Mouse (Mus musculus) cerebellum, postnatal 10 days (tissue): ENCODE results near the gene Tbx3.
A peak's percentile ranks its signal among the peaks of the same experiment; 100 is the strongest.

Source experiments
- DNase-seq, 2 experiments: peaks; one replicate each; pipeline ENCODE4 v3.0.0; 2021; ENCODE audit warnings: mixed read lengths in 2 of 2

The Tbx3 gene

GRCm38 (mm10) chr5:119670566-119671108 is at the start of gene Tbx3:
Tbx3 (plus strand) TSS chr5:119670669.
- peak; percentile 82 to 87 for DNase-seq

DNA sequence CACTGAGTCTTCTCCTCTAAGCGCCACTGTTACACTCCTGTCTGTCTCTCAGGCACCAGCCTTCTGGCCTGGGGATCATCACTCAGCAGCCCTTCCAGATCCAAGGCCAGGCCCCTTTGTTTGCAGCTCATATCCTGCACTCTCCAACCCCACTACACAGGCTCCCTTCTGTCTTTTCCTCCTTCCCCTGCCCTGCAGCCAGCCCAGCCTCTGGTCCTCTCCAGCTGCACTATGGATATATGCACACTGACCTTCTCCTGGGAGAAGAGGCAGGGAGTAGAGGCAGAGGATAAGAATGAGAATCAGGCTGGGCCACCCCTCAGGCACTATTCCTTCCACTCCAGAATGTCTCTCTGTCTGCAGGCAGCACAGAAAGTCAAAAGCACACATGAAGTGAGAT is 48.4 kb upstream of the Tbx3 start:
- DNase-seq: no peak

DNA sequence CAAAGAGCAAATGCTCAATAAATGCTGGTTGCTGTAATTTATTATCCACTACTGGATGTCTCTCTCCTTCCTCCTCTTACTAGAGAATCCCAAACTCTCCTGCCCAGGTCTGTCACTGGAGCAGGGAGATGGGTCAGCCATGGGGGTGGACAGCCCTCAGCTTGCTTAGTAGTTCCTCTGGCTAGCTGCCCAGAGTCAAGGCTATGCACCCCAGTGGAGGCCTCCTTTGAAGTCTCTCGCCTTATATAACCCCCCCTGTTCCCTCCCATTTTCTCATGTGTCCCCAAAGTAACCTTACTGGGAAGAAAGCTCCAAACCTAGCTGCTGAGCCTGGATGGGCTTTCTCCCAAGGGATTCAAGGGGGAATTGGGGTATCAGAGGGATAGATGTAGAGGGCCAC is 45.9 kb upstream of the Tbx3 start:
- DNase-seq: peak in 1 of 2 experiments; percentile 16

GRCm38 (mm10) chr5:119625603-119626002 is 44.9 kb upstream of the Tbx3 start:
- DNase-seq: peak in 1 of 2 experiments; percentile 19

DNA sequence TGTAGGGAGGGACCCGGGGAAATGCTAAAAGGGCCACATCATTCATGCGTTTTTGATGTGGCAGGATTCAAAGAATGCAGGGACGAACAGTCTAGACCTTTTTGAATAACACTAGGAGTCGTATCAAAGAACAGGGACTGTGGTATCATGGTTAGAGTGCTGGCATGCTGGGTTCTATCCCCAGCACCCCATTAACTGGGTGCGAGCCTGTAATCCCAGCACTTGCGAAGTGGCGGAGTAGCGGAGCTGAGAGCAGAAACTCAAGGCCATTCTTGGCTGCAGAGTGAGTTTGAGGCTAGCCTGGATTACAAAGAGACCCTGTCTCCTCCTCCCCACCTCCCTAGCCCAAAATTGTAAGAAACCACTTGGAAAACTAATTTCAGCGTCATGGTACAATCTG is 44.3 kb upstream of the Tbx3 start:
- DNase-seq: no peak

- DNase-seq: peak; percentile 70 to 75
Measured at GRCm38 (mm10) chr5:119626662-119627061, 43.8 kb upstream of the Tbx3 start.

- DNase-seq: no peak
Measured at GRCm38 (mm10) chr5:119628100-119628499, 42.4 kb upstream of the Tbx3 start.

- no peak for DNase-seq
Measured at GRCm38 (mm10) chr5:119628746-119629327, 41.6 kb upstream of the Tbx3 start.

DNA sequence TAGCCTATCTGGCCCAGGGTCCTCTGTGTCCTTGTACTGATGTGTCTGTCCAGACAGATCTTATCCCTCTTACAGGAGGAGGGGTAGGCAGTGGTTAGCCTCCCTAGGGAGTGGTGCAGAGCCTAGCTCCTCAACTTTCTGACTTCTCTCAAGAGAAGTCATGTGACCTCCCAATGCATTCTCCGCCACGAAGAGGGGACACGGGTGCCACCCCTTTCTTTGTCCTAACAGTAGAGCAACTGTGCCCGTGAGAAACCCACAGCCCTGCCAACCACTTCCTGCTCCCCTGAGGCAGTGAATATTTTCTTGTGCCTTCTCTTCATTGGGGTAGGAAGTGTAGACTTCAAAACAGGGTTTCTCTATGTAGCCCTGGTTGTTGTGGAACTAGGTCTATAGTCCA is 36.9 kb upstream of the Tbx3 start:
- no peak for DNase-seq

DNA sequence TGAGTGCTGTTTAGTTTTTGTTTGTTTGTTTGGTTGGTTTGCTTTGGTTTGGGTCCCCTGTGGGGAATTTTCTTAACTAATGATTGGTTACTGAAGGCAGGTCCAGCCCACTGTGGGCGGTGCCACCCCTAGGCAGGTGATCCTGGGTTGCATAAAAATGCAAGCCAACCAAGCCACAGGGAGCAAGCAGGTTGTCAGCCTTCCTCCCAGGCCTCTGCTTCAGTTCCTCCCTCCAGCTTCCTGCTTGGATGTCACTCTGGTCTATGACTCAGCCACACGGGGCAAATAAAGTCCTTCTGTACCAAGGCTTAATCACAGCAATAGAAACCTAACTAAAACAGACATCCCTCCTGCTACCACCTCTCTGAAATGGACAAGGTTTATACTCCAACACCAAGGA is 35.6 kb upstream of the Tbx3 start:
- DNase-seq: no peak

- DNase-seq: no peak
Measured at GRCm38 (mm10) chr5:119638300-119638699, 32.2 kb upstream of the Tbx3 start.

- DNase-seq: peak; percentile 50 to 64
Measured at GRCm38 (mm10) chr5:119641094-119641493, 29.4 kb upstream of the Tbx3 start.

- DNase-seq: no peak
Measured at GRCm38 (mm10) chr5:119641714-119642113, 28.8 kb upstream of the Tbx3 start.

DNA sequence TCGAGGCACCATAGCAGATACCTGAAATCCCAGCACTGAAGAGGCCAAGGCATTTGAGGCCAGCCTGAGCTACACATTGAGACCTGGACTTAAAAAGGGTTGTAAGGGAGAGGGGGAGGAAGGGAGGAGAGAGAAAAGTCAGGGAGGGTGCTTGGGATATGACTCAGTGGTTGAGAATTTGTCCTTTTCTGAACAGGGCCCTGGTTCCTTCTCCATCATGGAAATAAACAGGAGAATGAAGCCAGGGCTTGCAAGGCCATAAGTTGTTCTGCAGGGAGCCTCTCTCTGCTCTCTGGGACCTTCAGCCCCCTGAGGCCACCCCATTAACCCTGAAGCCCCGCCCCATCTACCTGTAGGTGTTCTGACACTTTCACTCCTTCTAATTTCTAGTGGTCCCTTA is 23.5 kb upstream of the Tbx3 start:
- no peak for DNase-seq

DNA sequence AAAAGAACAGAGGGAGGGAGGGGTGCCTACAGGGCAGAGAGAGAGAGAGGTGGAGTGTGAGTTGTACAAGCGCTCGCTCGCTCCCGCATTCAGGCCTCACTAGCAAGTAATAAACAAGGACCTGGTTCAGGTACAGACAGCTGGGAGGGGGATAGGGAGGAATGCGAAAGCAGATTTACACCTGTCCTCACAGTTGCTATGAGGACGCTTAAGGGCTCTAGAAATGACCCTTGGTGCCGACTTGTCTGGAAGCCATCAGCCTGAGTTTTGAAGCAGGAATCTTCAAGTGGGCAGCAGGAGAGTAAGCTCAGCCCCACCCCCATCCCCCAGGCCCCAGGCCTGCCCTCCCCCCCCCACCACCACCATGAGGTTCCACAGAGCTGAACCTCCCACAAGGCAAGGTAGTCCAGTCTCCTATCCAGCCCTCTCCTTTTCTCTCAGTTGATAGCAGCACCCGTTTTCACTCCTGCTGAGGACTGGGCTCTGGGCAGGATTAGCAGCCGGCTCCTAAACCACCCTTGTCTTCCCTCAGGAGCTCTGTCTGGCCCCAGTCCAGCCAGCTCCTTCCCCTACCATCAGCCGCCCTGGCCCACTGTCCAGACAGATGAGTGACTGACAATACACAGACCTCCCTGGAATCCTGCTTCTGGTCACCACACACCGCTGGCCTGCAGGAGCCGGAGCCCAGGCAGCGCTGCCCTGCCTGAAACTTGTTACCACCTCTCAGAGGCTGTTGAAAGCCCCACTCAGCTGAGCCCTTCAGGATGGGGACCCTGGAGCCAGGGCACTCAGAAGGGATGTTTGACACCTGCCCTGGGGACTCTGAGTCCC is 19.1 kb upstream of the Tbx3 start:
- no peak for DNase-seq

- DNase-seq: no peak
Measured at GRCm38 (mm10) chr5:119656354-119656753, 14.1 kb upstream of the Tbx3 start.

GRCm38 (mm10) chr5:119656856-119657255 is 13.6 kb upstream of the Tbx3 start:
- peak in 1 of 2 experiments; percentile 24 for DNase-seq

DNA sequence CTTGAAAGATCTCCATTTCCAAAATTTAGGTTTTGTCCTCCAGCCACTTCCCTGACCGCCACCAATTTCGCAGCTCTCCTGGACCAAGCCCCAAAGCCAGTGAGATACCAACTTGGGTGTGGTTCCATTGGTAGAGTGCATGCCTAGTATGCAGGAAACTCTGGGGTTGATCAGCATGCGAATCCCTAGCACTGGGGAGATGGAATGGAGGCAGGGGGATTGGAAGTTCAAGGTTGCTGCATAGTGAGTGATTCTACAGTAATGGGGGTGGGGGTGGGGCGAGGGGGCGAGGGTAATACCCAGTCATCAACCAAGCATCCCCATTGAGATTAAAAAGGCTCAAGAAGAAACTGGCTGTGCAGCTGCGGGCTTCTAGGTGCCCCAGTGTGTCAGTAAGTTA is 13.1 kb upstream of the Tbx3 start:
- DNase-seq: no peak

DNA sequence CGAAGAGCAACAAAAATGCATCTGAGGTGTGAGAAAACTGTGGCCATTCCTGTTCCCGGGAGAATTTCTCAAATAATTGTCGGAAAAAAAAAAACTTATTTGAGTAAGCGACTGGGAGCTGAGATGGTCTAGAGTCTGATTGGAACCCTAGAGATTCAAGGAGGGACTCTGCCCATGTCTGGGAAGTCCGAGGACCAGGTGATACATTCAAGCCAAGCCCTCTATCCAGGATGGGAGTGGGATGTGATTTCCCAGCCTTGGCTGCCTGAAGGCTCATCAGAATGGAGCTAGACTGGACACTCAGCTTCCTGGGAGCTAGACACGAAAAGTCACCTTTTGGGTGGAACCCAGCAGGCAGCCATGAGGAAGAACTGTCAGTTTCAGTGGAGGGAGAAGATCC is 12.7 kb upstream of the Tbx3 start:
- no peak for DNase-seq

GRCm38 (mm10) chr5:119658396-119658795 is 12.1 kb upstream of the Tbx3 start:
- no peak for DNase-seq

- no peak for DNase-seq
Measured at GRCm38 (mm10) chr5:119659041-119659440, 11.4 kb upstream of the Tbx3 start.

DNA sequence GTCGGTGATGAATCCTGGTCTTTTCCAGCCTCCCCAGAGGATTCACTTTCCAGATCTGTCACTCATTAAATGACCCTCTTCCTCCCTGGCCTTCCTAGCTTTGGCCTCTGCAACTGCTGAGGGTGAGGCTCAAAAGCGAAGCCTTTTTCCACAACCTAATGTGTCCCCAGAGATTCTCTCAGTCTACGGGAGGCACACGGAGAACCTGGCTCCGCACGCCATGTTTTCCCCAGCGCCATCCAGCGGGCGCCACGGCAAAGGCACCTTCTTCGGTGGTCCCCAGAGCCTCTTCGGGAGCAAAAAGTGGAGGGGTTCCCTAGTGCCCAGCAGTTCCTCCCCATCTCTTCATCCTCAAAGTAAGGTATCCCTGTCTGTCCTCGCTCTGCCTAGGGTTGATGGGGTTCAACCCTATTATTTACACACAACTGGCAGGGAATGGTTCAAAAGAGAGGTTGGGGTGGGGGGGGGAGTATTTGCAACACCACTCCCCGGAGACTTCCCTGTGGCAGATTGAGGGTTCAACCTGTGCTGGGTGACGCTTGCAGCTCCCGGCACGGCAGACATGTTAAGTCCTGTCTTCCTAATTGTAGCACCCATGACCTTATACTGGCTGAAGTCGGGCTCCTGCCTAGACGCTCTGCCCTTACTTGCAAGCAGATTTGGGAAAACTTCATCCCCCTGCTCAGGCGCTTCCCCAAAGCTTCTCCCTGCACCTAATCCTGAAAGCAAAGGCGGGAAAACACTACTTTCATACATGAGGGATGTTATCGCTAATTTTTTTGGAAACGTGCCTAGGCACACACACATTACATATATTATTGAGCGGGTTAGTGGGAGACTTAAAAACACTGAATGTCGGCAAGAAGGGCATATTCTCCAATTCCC is 9.7 kb upstream of the Tbx3 start:
- no peak for DNase-seq

DNA sequence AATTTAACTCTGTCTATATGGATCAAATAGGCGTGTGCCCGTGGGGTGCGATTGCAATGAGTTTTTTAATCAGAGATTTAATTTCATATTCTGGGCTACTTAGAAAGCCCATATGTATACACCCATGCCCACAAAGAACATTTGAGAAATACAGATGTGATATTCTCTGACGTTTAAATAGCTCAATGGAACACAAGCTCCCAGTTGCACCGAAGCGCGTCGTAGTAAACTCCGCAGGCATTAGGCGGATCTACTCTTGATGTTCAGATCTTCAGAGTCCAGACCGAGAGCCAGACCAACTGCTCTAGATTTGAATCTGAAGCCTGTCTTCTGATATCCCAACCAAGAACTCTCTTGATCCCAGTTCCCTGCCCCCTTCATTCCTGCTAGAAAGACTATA is 9.0 kb upstream of the Tbx3 start:
- DNase-seq: no peak
